Mouse (Mus musculus) C2C12 (cell line): ENCODE data around the gene Nr1i3. TPM values are rescaled to one million over a fixed set of nuclear protein-coding genes. Genes with fewer than 3 reads are reported as not detected.

Experiments used
- H3K27me3 ChIP-seq: one replicate; pipeline ENCODE4 v1.6.1; 2011; ENCODE audit not compliant: control insufficient read depth, insufficient read depth, insufficient read length
- H3K36me3 ChIP-seq: one replicate; pipeline ENCODE4 v1.6.1; 2011; ENCODE audit not compliant: control insufficient read depth, insufficient read depth
- H3K4me3 ChIP-seq: one replicate; pipeline ENCODE4 v1.5.1; 2011; ENCODE audit warnings: mild to moderate bottlenecking, control low read depth; ENCODE audit not compliant: poor library complexity, insufficient read depth, severe bottlenecking
- H3K79me2 ChIP-seq: one replicate; pipeline ENCODE4 v1.6.1; 2011; ENCODE audit not compliant: control insufficient read depth, insufficient read depth
- H3K79me3 ChIP-seq: one replicate; pipeline ENCODE4 v1.6.1; 2011; ENCODE audit warnings: low read depth, control low read depth
- H3ac ChIP-seq: one replicate; pipeline ENCODE3; 2011; ENCODE audit warnings: low read depth; ENCODE audit not compliant: control insufficient read depth, insufficient read length
- CEBPB ChIP-seq: IDR thresholded peaks from one replicate; pipeline ENCODE4 v1.6.1; 2011; ENCODE audit warnings: low read depth, mild to moderate bottlenecking, control low read depth, moderate library complexity
- CTCF ChIP-seq: IDR thresholded peaks from one replicate; pipeline ENCODE4 v1.5.1; 2011; ENCODE audit not compliant: control insufficient read depth, insufficient read depth, insufficient read length
- FOSL1 ChIP-seq: IDR thresholded peaks from one replicate; pipeline ENCODE4 v1.8.0; 2011; ENCODE audit warnings: mild to moderate bottlenecking, low read length; ENCODE audit not compliant: poor library complexity, insufficient read depth, severe bottlenecking
- MAX ChIP-seq: IDR thresholded peaks from one replicate; pipeline ENCODE4 v1.6.1; 2011; ENCODE audit warnings: mild to moderate bottlenecking, control low read depth
- MYOD1 ChIP-seq: IDR thresholded peaks from one replicate; pipeline ENCODE4 v1.6.1; 2011; ENCODE audit warnings: low read depth; ENCODE audit not compliant: control insufficient read depth, insufficient read length
- MYOG ChIP-seq: IDR thresholded peaks from one replicate; pipeline ENCODE4 v1.6.1; 2011; ENCODE audit not compliant: control insufficient read depth, insufficient read length; ENCODE audit errors: extremely low read depth
- USF1 ChIP-seq: IDR thresholded peaks from one replicate; pipeline ENCODE4 v1.6.1; 2011; ENCODE audit warnings: low read depth, mild to moderate bottlenecking, control low read depth, moderate library complexity
- long read RNA-seq, 2 experiments: library from polyadenylated mRNA; unstranded; transcript quantifications; one replicate each; pipeline ENCODE4 v2.0.0; 2019 to 2020
- polyA plus RNA-seq: library from polyadenylated mRNA; unstranded; fragments of >200 nt; fragmentation: generic; extraction: Trizol; gene quantifications from one replicate; pipeline ENCODE4 v1.2.1, GENCODE M21; 2012; ENCODE audit warnings: missing spikeins

The Nr1i3 gene
- polyA plus RNA-seq: 0.04 TPM
- long read RNA-seq, experiment 1: 0 reads
- long read RNA-seq, experiment 2: 0 reads

DNA sequence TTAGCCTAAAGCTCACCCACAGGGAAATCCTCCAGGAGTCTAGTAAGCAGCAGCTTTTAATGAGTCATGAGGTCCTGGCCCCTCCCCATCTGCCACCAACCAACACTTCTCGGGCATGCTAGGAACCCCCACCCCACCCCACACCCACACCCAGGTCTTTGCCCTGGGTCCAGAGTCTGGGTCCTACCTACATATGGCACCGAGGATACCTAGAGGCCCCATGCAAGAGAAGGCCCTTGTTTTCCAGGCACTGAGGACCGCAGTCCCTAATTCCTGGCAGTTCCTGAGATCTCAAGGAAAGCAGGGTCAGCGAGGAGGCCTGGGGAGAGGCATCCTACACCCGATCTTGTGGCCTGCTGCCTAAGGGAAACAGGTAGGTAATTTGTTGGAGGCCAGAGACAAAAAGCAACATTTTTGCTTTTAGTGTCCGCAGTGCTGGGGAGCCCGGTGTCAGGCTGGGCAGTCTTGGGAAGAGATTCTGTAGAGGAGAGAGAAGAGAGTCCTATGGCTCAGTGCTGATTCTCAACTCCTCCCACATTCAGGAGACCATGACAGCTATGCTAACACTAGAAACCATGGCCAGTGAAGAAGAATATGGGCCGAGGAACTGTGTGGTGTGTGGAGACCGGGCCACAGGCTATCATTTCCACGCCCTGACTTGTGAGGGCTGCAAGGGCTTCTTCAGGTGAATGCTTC lies at the start of gene Nr1i3:
TSS of gene Nr1i3 (plus strand) at position 170 of the 696 bp plus-strand sequence.
- H3K79me2 ChIP-seq: no peaks in the 10 kb centered on the region
- no peak within 1 kb of the TSS for H3K4me3 ChIP-seq
- TF ChIP-seq MYOG: no peak
- no peak for TF ChIP-seq MAX
- no peak for TF ChIP-seq FOSL1
- TF ChIP-seq USF1: no peak
- TF ChIP-seq CEBPB: no peak
- no peak for TF ChIP-seq CTCF
- no peak for TF ChIP-seq MYOD1
- H3ac ChIP-seq: no peak within 1 kb of the TSS
- no peaks in the 10 kb centered on the region for H3K79me3 ChIP-seq
- H3K27me3 ChIP-seq: no peaks in the 10 kb centered on the region
- H3K36me3 ChIP-seq: no peaks in the 10 kb centered on the region

DNA sequence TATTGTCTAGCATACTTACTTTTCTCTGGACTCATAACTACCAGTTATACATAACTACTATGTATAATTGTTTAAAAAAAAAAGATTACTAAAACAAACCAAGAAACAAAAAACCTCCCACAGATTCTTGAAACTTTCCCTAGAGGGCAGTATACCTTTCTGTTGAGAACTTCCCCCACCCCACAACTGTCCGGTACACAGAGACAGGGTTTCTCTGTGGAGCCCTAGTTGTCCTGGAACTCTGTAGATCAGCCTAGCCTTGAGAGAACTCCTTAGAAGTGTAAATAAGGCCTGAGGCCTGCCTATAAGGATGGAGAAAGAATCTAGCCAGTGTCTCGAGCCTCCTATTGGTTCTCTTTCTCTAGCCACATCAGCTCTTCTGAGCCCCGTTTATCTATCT lies 49.5 kb upstream of the Nr1i3 start:
- TF ChIP-seq CTCF (no peak), MYOG (no peak), MYOD1 (no peak), MAX (no peak), USF1 (no peak), FOSL1 (no peak), CEBPB (no peak)
- Histone ChIP-seq H3K79me3 (no peaks in the 10 kb centered on the region), H3K79me2 (no peaks in the 10 kb centered on the region), H3K4me3 (no peak overlapping the region), H3K27me3 (no peaks in the 10 kb centered on the region), H3ac (no peak overlapping the region), H3K36me3 (no peaks in the 10 kb centered on the region)

DNA sequence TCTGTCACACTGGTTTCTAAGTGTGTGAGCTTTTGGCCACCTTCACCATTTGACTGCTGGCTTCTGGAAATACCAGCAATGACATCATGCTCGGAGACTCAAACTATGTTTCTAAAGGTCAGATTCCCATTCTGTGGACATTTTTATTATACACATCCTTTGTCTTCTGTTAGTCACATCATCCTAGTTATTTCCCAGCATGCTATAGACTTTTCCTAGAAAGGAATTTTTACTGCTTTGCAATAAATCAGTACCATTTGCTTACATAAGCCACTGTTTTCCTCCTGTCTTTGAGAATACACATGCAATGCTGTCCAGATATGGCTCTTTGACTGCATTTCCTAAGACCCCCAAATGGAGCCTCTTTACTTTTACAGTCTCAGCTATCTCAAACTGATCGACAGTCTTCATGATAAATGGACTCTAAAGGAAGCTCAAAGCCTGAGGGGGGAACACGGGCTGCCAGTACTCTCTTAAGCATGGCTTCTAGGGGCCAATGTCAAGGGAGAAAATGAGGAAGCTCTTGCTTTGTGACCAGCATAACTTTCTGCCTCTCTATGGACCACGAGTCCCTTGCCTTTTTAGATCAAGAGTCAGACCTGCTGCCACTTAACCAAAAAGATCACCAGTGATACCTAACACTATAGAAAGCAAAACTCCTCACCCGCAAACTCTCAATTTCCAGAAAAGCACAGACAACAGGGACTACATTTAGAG lies 48.0 kb upstream of the Nr1i3 start:
- Histone ChIP-seq H3K4me3 (no peak overlapping the region), H3ac (no peak overlapping the region), H3K36me3 (no peaks in the 10 kb centered on the region), H3K79me3 (no peaks in the 10 kb centered on the region), H3K27me3 (no peaks in the 10 kb centered on the region), H3K79me2 (no peaks in the 10 kb centered on the region)
- TF ChIP-seq CEBPB (no peak), MAX (no peak), USF1 (no peak), FOSL1 (no peak), MYOG (no peak), MYOD1 (no peak), CTCF (no peak)

DNA sequence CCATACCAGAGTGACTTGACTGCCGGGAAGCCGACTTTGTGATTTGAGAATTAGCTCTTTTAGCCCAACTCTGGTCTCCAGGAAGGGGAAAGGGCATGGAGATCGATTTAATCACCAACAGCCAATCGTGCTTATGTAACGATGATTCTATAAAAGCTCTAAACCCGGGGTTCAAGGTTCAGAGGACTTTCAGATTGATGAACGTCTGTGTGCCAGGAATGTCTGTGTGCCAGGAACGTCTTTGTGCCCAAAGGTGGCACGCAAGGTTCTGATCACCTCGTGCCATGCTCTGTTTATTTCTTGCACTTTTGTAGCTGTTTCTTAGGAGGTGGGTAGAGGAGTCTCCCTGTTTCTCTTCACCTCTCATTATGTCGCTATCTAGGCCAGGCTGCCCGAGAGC lies 44.9 kb upstream of the Nr1i3 start:
- H3K27me3 ChIP-seq: no peaks in the 10 kb centered on the region
- no peaks in the 10 kb centered on the region for H3K79me3 ChIP-seq
- no peaks in the 10 kb centered on the region for H3K79me2 ChIP-seq
- no peak overlapping the region for H3K4me3 ChIP-seq
- no peak overlapping the region for H3ac ChIP-seq
- no peak for TF ChIP-seq CTCF
- TF ChIP-seq CEBPB: no peak
- no peak for TF ChIP-seq MAX
- TF ChIP-seq FOSL1: no peak
- TF ChIP-seq MYOD1: no peak
- no peak for TF ChIP-seq USF1
- TF ChIP-seq MYOG: no peak
- no peaks in the 10 kb centered on the region for H3K36me3 ChIP-seq

DNA sequence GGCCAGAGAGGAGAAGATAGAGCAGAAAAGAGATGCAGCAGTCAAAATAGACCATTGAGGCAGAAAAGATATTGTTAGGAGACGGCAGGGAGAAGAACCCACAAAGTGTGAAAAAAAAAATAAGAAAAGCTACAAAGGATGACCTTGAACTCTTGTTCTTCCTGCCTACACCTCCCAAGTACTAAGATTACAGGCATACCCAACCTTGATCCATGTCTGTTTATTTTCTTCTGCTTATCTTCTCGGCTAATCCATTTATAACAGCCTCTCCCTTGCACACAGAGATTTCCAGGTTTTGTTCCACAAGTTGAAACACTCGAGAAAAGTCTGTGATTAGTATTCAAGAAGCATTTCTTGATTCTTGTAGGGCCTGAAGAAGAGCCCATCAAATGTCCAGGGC lies 43.9 kb upstream of the Nr1i3 start:
- Histone ChIP-seq H3K4me3 (no peak overlapping the region), H3K79me2 (no peaks in the 10 kb centered on the region), H3ac (no peak overlapping the region), H3K79me3 (no peaks in the 10 kb centered on the region), H3K36me3 (no peaks in the 10 kb centered on the region), H3K27me3 (no peaks in the 10 kb centered on the region)
- TF ChIP-seq MYOD1: no peak
- TF ChIP-seq FOSL1: no peak
- no peak for TF ChIP-seq CEBPB
- TF ChIP-seq MAX: no peak
- no peak for TF ChIP-seq CTCF
- TF ChIP-seq MYOG: no peak
